8 mouse cellular contexts compared by ENCODE assay signal in genomic region chr4:136144927-136145292, GRCm38 (mm10). TPM values are rescaled to one million over a fixed set of nuclear protein-coding genes. Genes with fewer than 3 reads are reported as not detected.
DNase-seq lines count a peak whose midpoint lies in the region; ATAC-seq and TF ChIP-seq lines count a peak whose summit lies in the region.

No protein-coding gene starts in this region.

- H3K27ac ChIP-seq in kidney, embryonic 15.5 days, result peak overlapping the region; percentile 100
- peak overlapping the region; percentile 84 for H3K27ac ChIP-seq in hindbrain, embryonic 14.5 days
- H3K27ac ChIP-seq in midbrain, embryonic 14.5 days (replicated peaks; ENCODE audit: low read depth, low read length), result peak overlapping the region; percentile 65

- H3K4me2 ChIP-seq in kidney, embryonic 15.5 days, result peak overlapping the region; percentile 73
- peak overlapping the region; percentile 85 for H3K4me2 ChIP-seq in hindbrain, embryonic 14.5 days (replicated peaks)
- H3K4me2 ChIP-seq in midbrain, embryonic 14.5 days (ENCODE audit: low read length), result peak overlapping the region; percentile 86

- no peak for TF ChIP-seq CTCF in brain, embryonic 14.5 days (IDR thresholded peaks at IDR 0.05; ENCODE audit: borderline replicate concordance, extremely low read depth, insufficient read depth, insufficient read length)

- no peak for DNase-seq in kidney, postnatal 4 days
- peak; percentile 29 for DNase-seq in brain, embryonic 14.5 days (ENCODE audit: low read depth)
- no peak for DNase-seq in hindbrain, embryonic 14.5 days (ENCODE audit: low spot score)
- no peak for DNase-seq in midbrain, embryonic 14.5 days
- no peak for DNase-seq in adrenal gland, adult 18-20 months (ENCODE audit: low spot score in 2 of 2)
- no peak for DNase-seq in urinary bladder, postnatal 14 days (ENCODE audit: low spot score)

- under 1% methylated on average over 11 of the region's 11 CpGs for WGBS in kidney, embryonic 15.5 days
- WGBS in hindbrain, embryonic 14.5 days, result under 1% methylated on average over 11 of the region's 11 CpGs
- under 1% methylated on average over 11 of the region's 11 CpGs for WGBS in midbrain, embryonic 14.5 days

- no peak for TF ChIP-seq POLR2A in brain, embryonic 14.5 days (IDR thresholded peaks at IDR 0.05; ENCODE audit: borderline replicate concordance, extremely low read depth, insufficient read depth, insufficient read length, poor library complexity, severe bottlenecking)

- H3K4me1 ChIP-seq in kidney, embryonic 15.5 days, result peaks cover 72% of the 10 kb centered on the region
- peaks cover 28% of the 10 kb centered on the region for H3K4me1 ChIP-seq in hindbrain, embryonic 14.5 days (replicated peaks; ENCODE audit: control insufficient read depth, insufficient read depth, low read length)
- peaks cover 45% of the 10 kb centered on the region for H3K4me1 ChIP-seq in midbrain, embryonic 14.5 days (ENCODE audit: control insufficient read depth, insufficient read depth, low read length)

- H3K4me3 ChIP-seq in kidney, embryonic 15.5 days (replicated peaks), result peak overlapping the region; percentile 94
- peak overlapping the region; percentile 52 for H3K4me3 ChIP-seq in hindbrain, embryonic 14.5 days (replicated peaks; ENCODE audit: low read length)
- H3K4me3 ChIP-seq in midbrain, embryonic 14.5 days (replicated peaks; ENCODE audit: low read depth, low read length), result peak overlapping the region; percentile 51

- H3K9me3 ChIP-seq in kidney, embryonic 15.5 days (replicated peaks), result no peaks in the 10 kb centered on the region
- no peaks in the 10 kb centered on the region for H3K9me3 ChIP-seq in hindbrain, embryonic 14.5 days (ENCODE audit: control insufficient read depth, low read length)
- no peaks in the 10 kb centered on the region for H3K9me3 ChIP-seq in midbrain, embryonic 14.5 days (ENCODE audit: control insufficient read depth, low read length)

- 0 out of 2 replicates have a peak, but pooled peaks cover 7% of the 10 kb centered on the region for H3K36me3 ChIP-seq in kidney, embryonic 15.5 days
- H3K36me3 ChIP-seq in hindbrain, embryonic 14.5 days (replicated peaks; ENCODE audit: control insufficient read depth, insufficient read depth), result no peaks in the 10 kb centered on the region
- no peaks in the 10 kb centered on the region for H3K36me3 ChIP-seq in midbrain, embryonic 14.5 days (ENCODE audit: control insufficient read depth, insufficient read depth, low read length)

- no peak for ATAC-seq in kidney, embryonic 15.5 days (replicated peaks; ENCODE audit: low FRiP score)
- ATAC-seq in hindbrain, embryonic 14.5 days (ENCODE audit: low FRiP score), result no peak
- no peak for ATAC-seq in midbrain, embryonic 14.5 days (ENCODE audit: low FRiP score, low TSS enrichment)
- ATAC-seq in frontal cortex, adult (ENCODE audit: low TSS enrichment), result no peak

- H3K27me3 ChIP-seq in kidney, embryonic 15.5 days, result no peaks in the 10 kb centered on the region
- peaks cover 19% of the 10 kb centered on the region for H3K27me3 ChIP-seq in hindbrain, embryonic 14.5 days (ENCODE audit: control insufficient read depth, insufficient read depth, low read length)
- peaks cover 18% of the 10 kb centered on the region for H3K27me3 ChIP-seq in midbrain, embryonic 14.5 days (ENCODE audit: control insufficient read depth, insufficient read depth, low read length)

- H3K9ac ChIP-seq in kidney, embryonic 15.5 days, result peak overlapping the region; percentile 97
- H3K9ac ChIP-seq in hindbrain, embryonic 14.5 days, result peak overlapping the region; percentile 78
- peak overlapping the region; percentile 60 for H3K9ac ChIP-seq in midbrain, embryonic 14.5 days (replicated peaks; ENCODE audit: low read length)

RNA-seq across cellular contexts. Expression of gene Id3, which starts 1.6 kb away (rescaled TPM):
- 862 and 905 TPM in 2 replicates for polyA plus RNA-seq in kidney, embryonic 15.5 days (2015; fragmentation: Nextera tagmentation; extraction: Ambion mirVana)
- 105 and 107 TPM in 2 replicates for polyA plus RNA-seq in brain, embryonic 14.5 days (2012; rRNA removed)
- 194 and 206 TPM in 2 replicates for polyA plus RNA-seq in hindbrain, embryonic 14.5 days (2014; fragmentation: Nextera tagmentation; extraction: Ambion mirVana)
- 108 and 140 TPM in 2 replicates for polyA plus RNA-seq in midbrain, embryonic 14.5 days (2014; fragmentation: Nextera tagmentation; extraction: Ambion mirVana)
- total RNA-seq in adrenal gland, adult 18-20 months (2021), result 10 to 100 TPM; 47.4 to 77.7 TPM

RNA-seq across cellular contexts. Expression of gene E2f2, which starts 27.3 kb away (rescaled TPM):
- 9.7 and 10.5 TPM in 2 replicates for polyA plus RNA-seq in kidney, embryonic 15.5 days (2015; fragmentation: Nextera tagmentation; extraction: Ambion mirVana)
- 3.5 and 5.1 TPM in 2 replicates for polyA plus RNA-seq in brain, embryonic 14.5 days (2012; rRNA removed)
- polyA plus RNA-seq in hindbrain, embryonic 14.5 days (2014; fragmentation: Nextera tagmentation; extraction: Ambion mirVana), result 1.2 and 1.3 TPM in 2 replicates
- 1.2 and 1.7 TPM in 2 replicates for polyA plus RNA-seq in midbrain, embryonic 14.5 days (2014; fragmentation: Nextera tagmentation; extraction: Ambion mirVana)
- 1 to 10 TPM; 1.9 to 3.2 TPM for total RNA-seq in adrenal gland, adult 18-20 months (2021)
